In the genomic region with DNA sequence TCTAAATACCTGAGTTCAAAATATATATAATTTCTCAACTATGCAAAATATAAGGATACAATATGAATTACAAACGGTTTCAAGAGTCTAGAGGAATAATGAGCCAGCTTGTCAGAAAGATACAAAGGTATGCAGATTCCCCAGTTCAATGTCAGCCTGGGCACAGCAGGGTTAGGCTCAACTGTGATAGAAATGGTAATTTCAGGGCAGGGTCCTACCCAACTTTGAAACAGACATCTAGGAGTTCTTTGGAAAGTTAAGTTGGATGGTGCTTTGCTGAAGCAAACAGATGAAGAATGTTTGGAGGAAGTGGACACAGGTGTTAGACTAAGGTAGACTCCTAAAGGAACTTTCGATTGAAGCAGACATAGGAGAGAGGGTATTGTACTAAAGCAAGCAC, we compare ENCODE assay signal across 17 mouse cellular contexts.
"Had no signal": no experiment of that assay in that cellular context is flagged by ENCODE, and none has a peak within 500 bp of the region (broad histone marks: within the 10 kb centered on the region; RNA-seq: fewer than 3 reads in every experiment).

No protein-coding gene starts in this region.

- DNase-seq: liver, postnatal 0 days; lung, adult 2 months; lung, postnatal 14 days; lung, postnatal 36 days; right cerebral cortex, postnatal 14 days; thymus, adult 18-20 months; thymus, postnatal 25 days; thymus, postnatal 4 days had no signal

- H3K27me3 ChIP-seq: lung, embryonic 15.5 days; megakaryocyte, embryonic 14.5 days; midbrain, embryonic 13.5 days; midbrain, embryonic 15.5 days; neural tube, embryonic 12.5 days; stomach, embryonic 15.5 days had no signal

- ATAC-seq: liver, postnatal 0 days; lung, postnatal 0 days; midbrain, embryonic 13.5 days; midbrain, embryonic 15.5 days had no signal

- H3K4me1 ChIP-seq: lung, embryonic 15.5 days; megakaryocyte, embryonic 14.5 days; midbrain, embryonic 13.5 days; midbrain, embryonic 15.5 days; neural tube, embryonic 12.5 days; stomach, embryonic 15.5 days had no signal

- H3K4me3 ChIP-seq: lung, embryonic 15.5 days; megakaryocyte, embryonic 14.5 days; midbrain, embryonic 13.5 days; midbrain, embryonic 15.5 days; neural tube, embryonic 12.5 days; stomach, embryonic 15.5 days had no signal

- H3K4me2 ChIP-seq: lung, embryonic 15.5 days; midbrain, embryonic 11.5 days; midbrain, embryonic 13.5 days; midbrain, embryonic 15.5 days; neural tube, embryonic 12.5 days; stomach, embryonic 15.5 days had no signal

- H3K9me3 ChIP-seq: lung, embryonic 15.5 days; megakaryocyte, embryonic 14.5 days; midbrain, embryonic 13.5 days; midbrain, embryonic 15.5 days; neural tube, embryonic 12.5 days; stomach, embryonic 15.5 days had no signal

- H3K27ac ChIP-seq: lung, embryonic 15.5 days; macrophage; midbrain, embryonic 13.5 days; midbrain, embryonic 15.5 days; neural tube, embryonic 12.5 days; stomach, embryonic 15.5 days had no signal

- H3K9ac ChIP-seq: liver, postnatal 0 days; lung, embryonic 15.5 days; midbrain, embryonic 13.5 days; midbrain, embryonic 15.5 days; neural tube, embryonic 12.5 days; stomach, embryonic 15.5 days had no signal

- H3K36me3 ChIP-seq: lung, embryonic 15.5 days; midbrain, embryonic 13.5 days; midbrain, embryonic 15.5 days; neural tube, embryonic 12.5 days; stomach, embryonic 15.5 days had no signal
